Mouse (Mus musculus): ENCODE data around the gene Lmbr1l.

DNA sequence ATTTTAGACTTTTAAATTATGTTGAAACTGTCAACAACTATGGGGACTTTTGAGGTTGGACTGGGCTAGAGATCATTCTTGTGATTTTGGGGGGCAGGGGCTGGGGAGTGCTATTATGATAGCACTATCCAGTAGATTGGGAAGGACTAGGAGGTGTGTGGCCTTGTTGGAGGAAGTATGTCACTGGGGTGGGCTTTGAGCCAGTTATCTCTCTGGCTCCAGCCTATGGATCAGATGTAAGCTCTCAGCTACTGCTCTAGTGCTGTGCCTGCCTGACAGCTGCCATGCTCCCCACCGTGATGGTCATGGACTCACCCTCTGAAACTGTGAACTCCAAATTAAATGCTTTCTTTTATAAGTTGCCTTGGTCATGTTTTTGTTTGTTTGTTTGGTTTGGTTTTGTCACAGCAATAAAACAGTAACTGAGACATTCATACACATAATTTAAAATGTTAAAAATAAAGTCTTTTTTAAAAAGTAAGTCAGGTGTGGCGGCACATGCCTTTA is 5.1 kb upstream of the Lmbr1l start:
- no peak for TF ChIP-seq E2F4 (IDR thresholded peaks at IDR 0.05; ENCODE audit: insufficient read depth)
- no peak for TF ChIP-seq POLR2A (IDR thresholded peaks at IDR 0.05; ENCODE audit: insufficient read length, low read depth)
- no peak for TF ChIP-seq MYOG (IDR thresholded peaks at IDR 0.05; ENCODE audit: control insufficient read depth in 1 of 3, insufficient read depth in 1 of 3, insufficient read length in 2 of 3, low read depth in 2 of 3)
- TF ChIP-seq MAX (IDR thresholded peaks at IDR 0.05; ENCODE audit: low read depth) = no peak
- TF ChIP-seq CEBPB (IDR thresholded peaks at IDR 0.05; ENCODE audit: insufficient read depth, poor library complexity, severe bottlenecking) = no peak
- TF ChIP-seq MYOD1 (IDR thresholded peaks at IDR 0.05; ENCODE audit: control insufficient read depth in 1 of 3, insufficient read length in 2 of 3, low read depth in 2 of 3) = no peak
- TF ChIP-seq USF1 (IDR thresholded peaks at IDR 0.05; ENCODE audit: low read depth) = no peak
